Mouse (Mus musculus): ENCODE data around the gene D630023F18Rik. TPM values are rescaled to one million over a fixed set of nuclear protein-coding genes. Genes with fewer than 3 reads are reported as not detected.

Gene D630023F18Rik
- polyA plus RNA-seq, 1 experiment from 2014 or later: 0.38 TPM

Other genes with a start within 250 kb of the D630023F18Rik start
- 9.8 and 13.7 TPM in 2 replicates for gene Plekhm3, start 166.4 kb downstream of the D630023F18Rik start, polyA plus RNA-seq (2015; fragmentation: Nextera tagmentation; extraction: Ambion mirVana)
- 0.21 TPM in 1 of 2 replicates, not detected in the other for gene Akr1cl, start 90.5 kb downstream of the D630023F18Rik start, polyA plus RNA-seq (2015; fragmentation: Nextera tagmentation; extraction: Ambion mirVana)
- not detected in 2 replicates for gene Cryge, start 72.1 kb downstream of the D630023F18Rik start, polyA plus RNA-seq (2015; fragmentation: Nextera tagmentation; extraction: Ambion mirVana)
- gene Crygd, start 59.8 kb downstream of the D630023F18Rik start, polyA plus RNA-seq (2015; fragmentation: Nextera tagmentation; extraction: Ambion mirVana): not detected in 2 replicates
- gene Crygc, start 49.5 kb downstream of the D630023F18Rik start, polyA plus RNA-seq (2015; fragmentation: Nextera tagmentation; extraction: Ambion mirVana): not detected in 2 replicates
- gene Crygb, start 40.9 kb downstream of the D630023F18Rik start, polyA plus RNA-seq (2015; fragmentation: Nextera tagmentation; extraction: Ambion mirVana): 0.77 TPM in 1 of 2 replicates, not detected in the other
- gene Cryga, start 19.8 kb downstream of the D630023F18Rik start, polyA plus RNA-seq (2015; fragmentation: Nextera tagmentation; extraction: Ambion mirVana): not detected in 2 replicates
- not detected in 2 replicates for gene Gm28845, start 3.7 kb downstream of the D630023F18Rik start, polyA plus RNA-seq (2015; fragmentation: Nextera tagmentation; extraction: Ambion mirVana)
- gene Idh1, start 63.3 kb upstream of the D630023F18Rik start, polyA plus RNA-seq (2015; fragmentation: Nextera tagmentation; extraction: Ambion mirVana): 473 and 478 TPM in 2 replicates
- 10.6 and 11.4 TPM in 2 replicates for gene Pikfyve, start 63.5 kb upstream of the D630023F18Rik start, polyA plus RNA-seq (2015; fragmentation: Nextera tagmentation; extraction: Ambion mirVana)
- gene Pth2r, start 158.8 kb upstream of the D630023F18Rik start, polyA plus RNA-seq (2015; fragmentation: Nextera tagmentation; extraction: Ambion mirVana): 2.5 and 3.4 TPM in 2 replicates